Mouse (Mus musculus): ENCODE results near the gene Gm42906. TPM values are rescaled to one million over a fixed set of nuclear protein-coding genes. Genes with fewer than 3 reads are reported as not detected.

Gene Gm42906
- polyA plus RNA-seq, 2 experiments from 2014 or later, result not detected

DNA sequence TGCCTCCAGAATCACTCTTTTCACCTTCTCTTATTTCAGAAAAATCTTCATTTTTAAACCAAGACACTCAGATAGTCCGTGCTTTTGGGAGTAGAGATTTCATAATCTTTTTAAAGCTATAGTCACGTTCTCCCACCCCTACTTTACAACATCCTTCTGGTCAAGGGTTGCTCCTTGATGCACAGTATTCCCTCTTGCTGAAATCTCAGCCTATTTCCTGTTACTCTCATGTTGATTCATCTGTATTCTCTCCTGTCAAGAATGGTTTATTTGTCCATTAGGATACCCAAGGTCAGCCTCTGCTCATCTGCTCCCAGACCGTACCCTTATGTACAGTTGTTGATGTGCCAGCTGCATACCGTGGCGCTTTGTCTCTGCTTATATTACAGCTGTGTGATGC lies 284.0 kb downstream of the Gm42906 start:
- no peak for ATAC-seq

DNA sequence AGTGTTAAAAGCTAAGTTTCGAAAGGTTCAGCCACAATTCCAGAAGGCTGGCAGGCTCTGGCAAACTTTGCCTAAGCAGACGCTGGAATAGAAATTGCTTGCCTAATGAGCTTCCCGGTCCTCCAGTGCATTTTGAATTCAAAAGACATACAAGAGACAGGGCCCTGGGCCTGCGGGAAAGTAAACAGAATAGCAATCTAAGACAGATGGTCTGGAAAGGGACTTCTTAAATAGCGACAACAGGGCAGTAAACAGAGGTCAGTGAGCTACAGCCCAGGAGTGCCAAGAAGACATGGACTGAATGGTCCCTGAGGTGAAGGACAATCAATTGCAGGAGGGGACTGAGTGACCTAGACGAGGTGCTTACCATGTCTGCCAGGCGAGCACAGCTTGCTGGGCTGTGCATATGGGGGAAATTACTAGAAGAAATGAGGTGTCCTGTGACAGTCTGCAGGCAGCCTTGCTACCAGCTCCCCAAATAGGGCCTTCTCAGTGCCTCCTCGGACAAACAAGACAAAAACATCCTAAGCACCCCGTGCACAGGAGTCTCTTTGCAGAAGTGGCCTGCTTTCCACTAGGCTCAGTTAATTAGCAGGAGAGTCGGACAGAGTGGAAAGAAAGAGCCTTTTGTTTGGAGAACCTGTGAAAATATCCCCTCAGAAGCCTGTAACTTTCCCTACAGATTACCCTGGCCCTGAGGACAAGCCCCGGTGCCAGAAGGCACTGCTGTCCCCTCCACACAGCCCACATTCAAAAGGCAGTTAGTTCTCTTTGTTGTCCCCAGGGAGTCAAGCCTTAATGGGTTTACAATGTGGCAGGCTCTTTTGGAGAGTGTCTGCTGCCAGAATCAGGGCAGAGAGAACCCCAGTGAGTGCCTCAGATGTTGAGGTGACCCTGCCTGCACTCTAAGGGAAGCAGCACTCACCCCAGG lies 285.0 kb downstream of the Gm42906 start:
- ATAC-seq, result no peak

DNA sequence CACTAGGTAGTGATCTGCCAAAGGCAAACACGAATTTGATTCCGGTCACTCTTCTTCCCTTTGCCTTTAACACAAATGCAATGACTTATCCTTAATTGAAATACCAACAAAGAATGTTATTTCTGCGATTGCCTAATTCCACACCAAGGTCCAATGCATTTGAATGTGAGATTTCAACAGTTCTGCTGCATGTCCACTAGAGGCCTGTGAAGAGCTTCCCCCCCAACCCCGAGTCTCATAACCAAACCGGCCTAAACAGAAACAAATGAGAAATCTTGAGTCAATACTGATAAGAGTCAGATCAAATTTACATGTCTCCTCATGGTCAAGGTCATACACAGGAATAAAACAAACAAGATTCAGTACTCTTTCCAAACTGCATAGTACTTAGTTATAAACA lies 285.7 kb downstream of the Gm42906 start:
- no peak for ATAC-seq

DNA sequence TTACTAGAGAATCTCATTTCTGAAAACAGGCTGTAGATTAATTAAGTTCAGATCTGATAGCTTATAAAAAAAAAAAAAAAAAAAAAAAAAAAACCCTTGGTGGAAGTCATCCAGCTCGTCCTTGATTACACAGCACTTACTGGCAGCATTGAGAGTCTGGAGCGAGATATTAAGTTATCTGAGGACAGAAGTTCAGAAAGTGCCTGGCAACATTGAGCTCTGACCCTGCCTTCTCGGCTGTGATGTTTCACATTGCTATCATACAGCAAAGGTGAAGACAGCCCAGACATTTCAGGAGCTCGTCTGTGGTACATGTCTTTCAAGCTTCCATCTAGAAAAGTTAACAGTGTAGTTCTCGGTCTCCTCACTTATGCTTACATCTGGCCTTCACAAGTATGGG lies 290.1 kb downstream of the Gm42906 start:
- ATAC-seq, result no peak

DNA sequence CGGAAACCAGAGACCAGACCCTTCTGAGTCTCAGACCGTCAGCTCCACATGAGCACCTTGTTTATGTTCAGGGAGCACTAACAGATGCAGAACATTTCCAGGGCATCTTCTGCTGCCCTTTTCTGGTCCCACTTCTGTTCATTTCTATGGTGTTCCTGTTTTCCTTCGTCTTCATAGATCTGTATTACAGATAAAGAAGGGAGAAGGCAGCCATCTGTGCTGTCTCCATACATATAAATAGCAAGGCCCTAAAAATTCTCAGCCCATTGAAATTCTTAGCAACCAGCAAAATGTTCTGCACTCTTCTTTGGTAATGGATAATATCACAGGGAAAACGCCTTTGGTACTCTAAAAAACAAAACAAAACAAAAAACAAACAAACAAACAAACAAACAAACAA lies 290.7 kb downstream of the Gm42906 start:
- no peak for ATAC-seq

DNA sequence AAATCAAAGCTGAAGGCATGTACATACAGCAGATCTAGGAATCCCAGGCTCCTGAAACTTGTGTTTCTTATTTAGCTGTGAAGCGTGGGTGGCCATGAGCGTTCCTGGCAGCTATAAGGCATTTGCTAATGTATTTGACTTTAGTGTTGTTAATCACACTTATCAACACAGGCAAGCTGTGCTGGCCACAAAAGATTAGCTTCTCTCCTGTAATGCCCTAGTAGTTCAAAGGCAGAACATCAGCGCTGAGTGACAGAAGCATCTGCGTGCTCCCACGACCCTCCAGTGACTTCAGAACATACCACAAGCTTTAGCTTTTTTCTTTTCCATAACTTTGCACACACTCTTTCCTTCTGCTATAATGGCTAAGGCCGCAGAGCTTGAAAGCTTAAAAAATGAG lies 292.0 kb downstream of the Gm42906 start:
- no peak for ATAC-seq

DNA sequence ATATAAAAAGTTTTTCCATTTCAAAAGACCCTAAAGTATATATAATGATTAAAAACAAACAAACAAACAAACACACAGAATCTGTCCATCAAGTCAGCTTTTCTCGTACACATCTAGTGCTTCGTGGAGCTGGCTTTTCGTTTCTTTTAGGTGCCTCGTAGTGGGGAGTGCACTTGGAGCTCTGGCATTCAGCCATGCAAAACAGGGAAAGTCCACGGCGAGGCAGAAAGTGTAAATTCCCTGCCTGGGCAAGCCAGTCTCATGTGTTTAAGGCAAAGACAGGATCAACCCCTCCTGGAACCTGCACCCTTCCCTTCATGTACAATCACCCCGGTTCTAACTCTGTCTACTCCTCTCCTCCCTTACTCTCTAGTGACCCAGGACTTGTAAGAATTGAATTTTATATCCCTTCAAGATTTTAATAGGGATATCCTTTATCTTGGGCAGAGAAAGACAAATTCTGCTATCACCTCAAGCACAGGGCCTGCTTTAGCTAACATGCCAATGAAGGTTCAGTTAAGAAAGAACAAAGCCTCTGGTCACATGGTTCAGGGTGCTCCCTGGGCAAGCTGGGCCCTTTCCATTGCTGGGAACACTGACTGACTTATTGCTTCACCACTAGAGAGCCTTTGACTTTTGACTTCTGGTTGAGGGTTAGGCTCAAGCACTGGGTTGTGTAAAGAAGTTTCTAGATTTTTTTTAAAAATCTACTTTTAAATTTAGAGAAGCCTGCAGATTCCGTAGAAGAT lies 292.7 kb downstream of the Gm42906 start:
- no peak for ATAC-seq

DNA sequence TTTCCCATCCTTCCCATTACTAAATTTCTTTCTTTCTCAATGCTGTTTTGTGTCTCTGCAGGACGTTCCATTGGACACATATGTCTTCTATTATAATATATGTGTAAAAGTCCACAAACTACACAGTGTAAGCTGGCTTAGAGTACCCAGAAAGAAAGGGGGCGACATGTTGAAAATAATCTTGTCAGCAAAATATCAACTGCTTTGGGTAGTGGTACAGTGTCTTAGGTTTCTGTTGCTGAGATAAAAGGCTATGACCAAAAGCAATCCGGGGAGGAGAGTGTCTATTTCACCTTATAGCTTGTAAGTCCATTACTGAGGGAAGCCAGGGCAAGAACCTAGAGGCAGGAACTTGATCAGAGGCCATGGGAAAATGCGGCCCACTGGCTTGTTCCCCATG lies 293.8 kb downstream of the Gm42906 start:
- no peak for ATAC-seq

DNA sequence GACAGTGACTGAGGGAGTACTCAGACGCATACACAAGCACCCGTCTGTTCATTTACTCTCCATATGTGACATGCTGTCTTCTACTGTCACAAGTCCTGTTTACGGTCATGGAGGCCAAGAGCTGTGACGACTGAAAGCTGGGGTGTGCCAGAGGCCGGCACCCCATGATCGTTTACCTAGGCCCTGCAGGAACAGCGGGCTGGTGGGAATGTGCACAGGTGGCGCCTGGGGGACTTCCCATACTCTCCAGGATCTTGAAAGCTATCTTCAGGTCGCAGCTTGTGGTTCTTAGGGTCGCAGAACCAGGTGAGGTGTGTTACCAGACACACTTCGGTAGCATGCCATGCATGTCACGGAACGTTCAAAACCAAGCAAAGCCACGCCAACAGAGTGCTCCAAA lies 294.2 kb downstream of the Gm42906 start:
- ATAC-seq, result no peak

DNA sequence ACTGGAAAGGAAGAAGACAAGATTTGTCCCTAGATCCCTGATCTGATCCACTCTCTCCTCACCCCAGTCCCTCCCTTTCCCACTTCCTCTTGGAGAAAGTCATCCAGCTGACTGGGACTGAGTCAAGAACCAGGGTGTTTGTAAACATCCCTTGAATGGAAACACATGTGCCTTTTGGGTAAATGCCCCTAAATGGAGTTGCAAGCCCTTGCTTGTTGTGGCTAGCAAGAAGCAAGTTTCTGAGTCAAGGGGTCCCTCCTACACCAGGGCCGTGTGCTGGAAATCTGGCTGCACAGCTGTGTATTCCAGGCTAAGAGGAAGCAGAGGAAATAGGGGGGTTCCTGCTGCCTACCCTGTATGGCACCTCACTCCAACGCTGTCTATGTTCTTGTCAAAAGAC lies 298.2 kb downstream of the Gm42906 start:
- no peak for ATAC-seq

DNA sequence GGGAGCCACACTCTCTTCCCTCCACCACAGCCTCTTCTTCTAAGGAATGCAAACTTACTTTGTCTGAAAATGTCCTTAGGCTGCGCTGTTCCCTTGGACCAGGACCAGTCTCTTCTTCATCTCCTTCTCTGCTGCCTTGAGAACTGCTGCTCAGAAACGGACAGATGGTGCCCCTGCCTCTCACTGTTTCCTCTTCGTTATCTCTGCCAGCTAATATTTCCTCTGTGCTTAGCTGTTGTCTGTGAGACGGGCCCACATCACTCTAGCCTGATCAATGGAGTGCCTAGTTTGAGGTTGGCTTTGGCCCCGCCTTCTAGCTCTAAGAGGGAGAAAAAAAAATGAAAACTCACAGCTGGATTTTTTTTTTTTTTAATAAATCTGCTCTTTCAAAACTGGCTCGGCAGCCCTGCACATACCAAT lies 300.7 kb downstream of the Gm42906 start:
- no peak for ATAC-seq

DNA sequence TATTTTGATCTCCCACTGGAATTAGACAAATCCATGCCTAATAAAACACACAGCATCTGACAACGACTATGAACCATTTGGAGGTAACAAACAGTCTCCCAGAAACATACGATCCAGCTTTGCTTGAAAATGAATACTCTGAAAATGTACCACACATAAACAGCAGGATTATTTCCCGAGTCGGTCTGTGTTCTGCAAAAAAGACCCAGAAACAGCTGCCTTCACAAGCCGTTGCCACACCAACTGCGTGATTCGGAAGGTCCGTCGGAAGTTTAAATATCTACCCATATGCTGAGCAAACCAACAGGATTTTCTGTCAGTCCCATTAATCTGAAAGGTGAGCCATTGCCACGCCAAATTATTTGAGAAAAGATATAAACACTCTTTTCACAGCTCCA lies 301.4 kb downstream of the Gm42906 start:
- no peak for ATAC-seq

DNA sequence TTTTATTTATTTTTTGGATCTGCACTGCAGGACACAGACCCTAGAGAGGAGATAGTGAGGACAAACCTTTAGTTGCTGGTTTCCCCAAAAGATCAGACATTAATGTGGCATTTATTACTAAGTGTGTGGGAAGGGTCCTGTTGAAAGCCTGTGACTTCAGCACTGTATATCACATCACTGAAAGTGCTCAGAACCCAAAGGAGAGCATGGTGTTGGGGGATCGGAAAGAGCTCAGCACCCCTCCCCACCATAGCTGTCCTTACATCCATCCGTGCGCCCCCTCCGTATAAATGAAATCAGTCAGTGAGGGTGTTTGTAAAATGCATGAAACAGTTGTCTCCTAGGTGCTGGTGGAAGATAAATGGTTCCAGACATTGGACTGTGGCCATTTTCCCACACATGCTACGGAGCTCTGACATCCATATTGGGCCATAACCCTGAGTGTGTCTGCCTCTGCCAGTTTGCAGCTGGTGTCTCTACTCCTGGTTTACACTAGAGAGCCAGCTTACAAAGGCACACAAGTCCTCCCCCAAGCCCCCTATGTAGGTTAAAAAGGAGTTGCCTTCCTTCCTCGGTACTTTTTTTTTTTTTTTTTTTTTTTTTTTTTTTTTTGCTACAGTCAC lies 301.9 kb downstream of the Gm42906 start:
- ATAC-seq, result no peak

DNA sequence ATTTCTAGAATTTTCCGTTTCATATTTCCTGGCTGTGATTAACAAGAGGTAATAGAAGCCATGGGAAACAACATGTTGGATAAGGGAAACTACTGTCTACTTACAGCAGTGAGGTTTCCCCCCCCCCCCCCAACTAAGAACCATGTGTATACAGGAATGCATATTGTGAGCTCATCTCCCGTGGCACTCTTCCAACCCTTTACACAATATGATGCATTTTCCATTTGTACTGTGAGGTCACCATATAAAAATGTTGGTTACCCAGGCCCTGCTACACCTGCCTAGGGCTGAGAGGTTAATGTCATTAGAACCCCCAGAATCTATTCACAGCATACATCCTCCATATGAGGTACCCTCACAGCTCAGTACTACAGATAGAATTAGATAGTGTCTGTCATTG lies 310.1 kb downstream of the Gm42906 start:
- no peak for ATAC-seq

DNA sequence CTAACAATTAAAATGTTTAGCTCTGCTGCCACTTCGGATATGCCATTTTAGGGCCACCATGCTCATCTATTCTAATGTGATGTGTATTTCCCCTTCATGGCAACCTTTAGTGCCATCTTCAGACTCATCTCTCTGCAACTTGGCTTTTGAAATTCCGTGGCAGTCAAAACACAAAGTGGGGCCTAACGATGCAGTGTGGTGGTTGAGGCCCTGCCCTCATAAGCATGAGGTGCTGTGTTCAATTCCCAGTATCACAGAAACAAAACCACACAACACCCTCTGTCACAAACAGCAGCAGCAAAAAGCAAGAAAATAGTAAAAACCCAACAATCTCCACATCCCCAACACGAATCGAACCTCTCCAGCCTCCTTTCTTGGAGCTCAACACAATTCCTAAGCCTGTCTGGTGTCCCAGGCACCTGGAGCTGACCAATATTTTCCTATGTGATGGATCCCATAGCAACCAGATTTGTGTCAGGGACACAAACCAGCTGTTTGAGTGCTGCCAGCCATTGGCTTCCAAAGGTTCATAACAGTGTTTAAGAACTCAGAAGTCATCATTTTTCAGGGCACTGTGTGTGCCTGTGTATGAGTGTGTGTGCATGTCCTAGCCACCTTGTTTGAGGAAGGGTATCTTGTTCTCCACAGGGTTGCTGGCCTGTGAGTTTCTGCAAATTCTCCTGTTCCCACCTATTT lies 311.6 kb downstream of the Gm42906 start:
- ATAC-seq, result no peak

DNA sequence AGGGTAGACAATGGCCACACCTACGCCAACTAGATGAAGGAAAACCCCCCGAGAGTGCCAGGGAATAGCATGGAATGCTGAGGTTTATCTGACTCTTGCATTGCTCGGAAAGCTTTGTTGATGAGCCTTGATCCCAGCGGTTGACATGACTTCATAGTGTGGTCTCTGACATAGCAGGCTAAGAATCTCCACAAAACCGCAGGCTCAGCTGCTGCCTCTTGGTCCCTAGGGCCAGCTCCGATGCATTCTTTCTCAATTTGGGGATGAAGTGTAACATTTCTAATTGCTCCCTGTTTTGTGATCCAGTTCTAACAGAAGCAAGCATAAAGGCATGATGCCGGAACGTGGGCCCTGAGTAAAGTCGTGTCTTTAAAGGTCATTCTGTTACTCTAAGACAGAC lies 315.2 kb downstream of the Gm42906 start:
- ATAC-seq, result no peak

DNA sequence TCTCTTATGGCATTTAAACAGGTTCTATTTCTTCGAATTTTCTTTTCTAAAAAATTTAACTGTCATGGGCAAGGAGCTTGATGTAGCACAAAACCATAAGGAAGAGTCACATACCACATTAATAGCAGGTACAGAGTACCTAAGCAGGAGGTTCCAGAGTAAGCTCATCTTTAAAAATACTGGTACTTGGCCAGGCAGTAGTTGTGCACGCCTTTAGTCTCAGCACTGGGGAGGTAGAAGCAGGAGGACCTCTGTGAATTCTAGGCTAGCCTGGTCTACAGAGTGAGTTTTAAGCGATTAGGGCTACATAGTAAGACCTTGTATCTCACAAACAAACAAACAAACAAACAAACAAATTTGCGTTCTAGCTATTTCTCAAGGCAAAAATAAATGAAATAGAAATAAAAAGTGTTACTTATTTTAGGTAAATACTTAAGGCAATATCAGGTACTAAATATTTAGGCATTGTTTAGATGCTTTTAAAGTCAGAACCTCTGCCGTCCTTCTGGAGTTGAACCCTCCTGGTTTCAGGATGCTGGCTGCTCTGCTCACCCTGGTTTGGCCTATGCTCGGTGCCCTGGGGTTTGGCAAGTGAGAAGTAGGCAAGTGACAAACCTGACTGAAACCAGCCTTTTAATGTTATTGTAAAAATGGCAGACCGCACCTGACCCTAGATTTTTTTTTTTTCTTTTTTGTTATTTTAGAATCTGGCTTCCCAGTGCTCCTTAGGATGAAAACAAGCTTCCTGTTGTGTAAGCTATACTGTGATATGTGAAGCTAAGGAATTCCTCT lies 316.7 kb downstream of the Gm42906 start:
- no peak for ATAC-seq

DNA sequence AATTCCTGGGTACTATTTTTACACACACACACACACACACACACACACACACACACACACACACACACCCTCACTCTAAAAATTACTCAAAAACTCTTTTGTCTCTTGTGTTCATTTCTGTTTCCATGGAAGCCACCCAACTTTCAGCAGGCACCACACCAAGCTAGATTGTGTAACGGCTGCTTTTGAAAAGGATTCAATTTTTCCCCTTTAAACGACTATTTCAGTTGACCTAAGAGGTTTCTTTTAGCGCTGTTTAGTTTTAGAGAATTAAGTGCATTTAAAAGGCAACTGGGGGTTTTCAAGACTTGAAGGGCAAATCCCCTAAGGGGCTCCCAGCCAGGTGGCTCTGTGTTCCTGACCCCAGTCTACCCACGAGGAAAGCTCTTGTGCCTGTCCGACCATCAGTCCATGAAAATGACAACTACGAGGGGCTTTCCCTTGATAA lies 317.5 kb downstream of the Gm42906 start:
- ATAC-seq, result no peak

DNA sequence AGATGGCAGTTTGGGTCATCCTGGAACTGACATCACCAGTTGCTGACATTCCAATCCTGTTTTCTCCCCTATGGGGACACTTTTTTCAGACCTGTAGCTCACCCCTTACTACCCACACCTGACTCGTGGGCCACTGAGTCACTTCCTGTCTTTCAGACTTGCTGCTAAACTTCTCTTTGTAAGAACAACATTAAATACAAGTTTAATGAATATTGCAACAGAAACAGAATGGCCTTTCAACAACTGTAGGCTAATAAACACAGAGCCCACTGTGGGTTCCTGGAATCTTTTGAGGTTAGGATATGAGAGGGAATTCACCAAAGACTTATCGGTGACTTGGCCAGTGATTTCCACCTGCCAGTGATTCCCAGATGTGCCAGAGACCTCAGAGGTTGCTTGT lies 318.1 kb downstream of the Gm42906 start:
- ATAC-seq, result no peak

DNA sequence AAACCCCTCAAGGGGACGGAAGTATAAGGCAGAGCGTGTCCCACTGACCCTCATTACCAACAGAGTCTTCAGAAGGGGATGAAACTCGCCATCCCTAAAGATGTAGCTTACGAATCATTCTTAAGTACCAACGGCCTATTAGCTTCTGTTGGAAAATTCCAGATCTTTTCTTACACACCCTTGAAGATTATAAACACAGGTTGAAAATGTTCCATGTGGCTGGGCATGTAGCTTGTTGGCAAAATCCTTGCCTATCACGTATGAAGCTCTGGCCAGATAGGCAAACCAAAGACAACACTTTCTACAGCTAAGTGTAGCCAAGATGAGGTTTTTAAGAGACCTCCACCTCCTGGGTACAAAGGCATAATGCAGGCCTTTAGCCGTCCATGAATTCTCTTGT lies 319.0 kb downstream of the Gm42906 start:
- ATAC-seq, result no peak

DNA sequence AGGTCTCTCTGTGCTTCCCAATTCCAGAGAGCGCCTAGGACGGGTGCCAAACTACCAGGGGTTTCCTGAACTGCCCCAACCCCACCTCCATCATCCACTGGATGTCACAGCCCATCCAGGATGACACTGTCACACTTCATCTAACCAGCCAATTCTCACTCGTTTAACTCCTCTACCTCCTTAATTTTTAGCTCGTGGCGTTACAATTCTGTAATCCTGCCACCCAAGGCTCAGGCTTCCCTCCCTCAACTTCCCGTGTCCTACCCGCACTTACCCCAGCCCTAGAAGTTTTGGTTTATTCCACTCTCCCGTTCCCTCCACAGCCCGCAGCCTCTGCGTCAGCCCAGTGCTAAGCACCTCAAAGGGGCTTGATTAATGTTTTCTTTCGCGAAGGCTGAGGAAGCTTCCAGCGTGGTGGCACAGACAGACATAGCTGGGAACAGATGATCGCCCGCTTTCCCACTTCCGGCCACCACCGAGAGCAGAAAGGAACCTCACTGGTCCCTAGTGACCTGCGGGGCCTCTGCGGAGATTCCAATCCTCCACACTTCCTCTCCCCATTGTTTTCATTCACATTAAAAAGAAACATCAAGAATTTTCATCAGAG lies 319.6 kb downstream of the Gm42906 start:
- no peak for ATAC-seq

DNA sequence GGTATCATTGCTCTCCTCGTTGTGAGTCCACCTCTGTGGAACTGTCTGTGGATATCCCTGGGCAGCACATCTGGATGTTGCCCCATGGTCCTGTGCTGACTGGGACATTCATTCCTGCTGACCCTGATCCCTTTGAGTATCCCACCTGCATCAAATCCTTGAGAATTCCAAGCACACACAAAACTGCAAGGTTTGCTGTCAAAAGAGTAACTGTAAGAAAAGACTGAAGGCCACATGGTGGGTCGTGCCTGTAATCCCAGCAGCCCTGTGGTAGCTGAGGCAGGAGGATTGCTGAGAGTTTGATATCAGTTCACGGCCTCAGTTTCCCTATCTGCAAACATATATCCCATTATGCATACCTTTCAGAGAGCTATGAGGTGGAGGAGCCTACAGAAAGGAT lies 321.1 kb downstream of the Gm42906 start:
- no peak for ATAC-seq
